Mouse (Mus musculus) forebrain, embryonic 15.5 days (tissue): ENCODE measurements at regions not wholly inside any gene's neighbourhood (a gene's known extent, or its start where the extent isn't known, plus 50 kb on each side); places are given as distances from the start of the nearest gene placed in this dataset.
A peak's percentile ranks its signal among the peaks of the same experiment; 100 is the strongest.
"Not testable (repeated sequence)": the region's sequence is repeated elsewhere in the genome, so short reads cannot be mapped to it uniquely, and the experiment has no call there.

ENCODE experiments used
- ATAC-seq: fragments of 200-750 bp; cut with Nextera tagmentation; replicated peaks from 2 replicates; pipeline ENCODE4 v1.8.0; 2017; ENCODE audit warnings: mild to moderate bottlenecking, moderate TSS enrichment, moderate library complexity
- H3K27ac ChIP-seq: fragments of 300-500 bp; sonication (generic); replicated peaks from 2 replicates; pipeline ENCODE4 v1.5.1; 2015; ENCODE audit warnings: mild to moderate bottlenecking, inconsistent platforms
- H3K27me3 ChIP-seq: fragments of 300-500 bp; sonication (generic); 2 replicates; pipeline ENCODE4 v1.6.1; 2015; ENCODE audit warnings: inconsistent platforms
- H3K36me3 ChIP-seq: fragments of 300-500 bp; sonication (generic); 2 replicates; pipeline ENCODE4 v1.6.1; 2015; ENCODE audit warnings: mild to moderate bottlenecking, inconsistent platforms
- H3K4me1 ChIP-seq: fragments of 300-500 bp; sonication (generic); 2 replicates; pipeline ENCODE4 v1.6.1; 2015; ENCODE audit warnings: inconsistent platforms
- H3K4me2 ChIP-seq: fragments of 300-500 bp; sonication (generic); replicated peaks from 2 replicates; pipeline ENCODE4 v1.6.1; 2015; ENCODE audit warnings: mild to moderate bottlenecking, inconsistent platforms
- H3K4me3 ChIP-seq: fragments of 300-500 bp; sonication (generic); 2 replicates; pipeline ENCODE4 v1.5.1; 2015; ENCODE audit warnings: mild to moderate bottlenecking, inconsistent platforms
- H3K9ac ChIP-seq: fragments of 300-500 bp; sonication (generic); replicated peaks from 2 replicates; pipeline ENCODE4 v1.6.1; 2015; ENCODE audit warnings: mild to moderate bottlenecking, inconsistent platforms
- H3K9me3 ChIP-seq: fragments of 300-500 bp; sonication (generic); 2 replicates; pipeline ENCODE4 v1.6.1; 2016; ENCODE audit warnings: inconsistent platforms
- WGBS: fragments of 180-500 bp; shearing (Covaris S2); methylation state at CpG from one replicate; pipeline ENCODE4 v1.1.7; 2015; ENCODE audit warnings: mixed read lengths; 5-methylcytosine and 5-hydroxymethylcytosine counted together

DNA sequence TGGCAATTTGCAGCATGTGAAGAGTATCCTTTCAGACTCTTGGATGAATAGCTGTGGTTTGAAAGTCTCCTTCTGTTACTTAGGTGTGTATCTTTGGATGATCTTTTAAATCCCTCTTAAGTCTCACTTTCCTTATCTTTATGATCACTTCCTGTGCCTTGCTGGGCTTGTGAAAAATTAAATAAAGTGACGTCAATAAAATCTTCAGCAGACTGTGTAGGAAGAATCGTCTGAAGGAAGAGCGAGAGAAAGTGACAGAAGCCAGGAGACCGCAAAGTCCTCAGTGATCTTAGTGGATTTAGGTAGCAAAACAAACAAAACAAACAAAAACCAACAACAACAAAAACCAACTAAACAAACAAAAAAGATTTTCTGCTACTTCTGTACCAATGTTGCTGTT, 459.6 kb upstream of the Dab2 start:
- H3K9ac ChIP-seq = no peak overlapping the region
- no peak overlapping the region for H3K27ac ChIP-seq
- ATAC-seq = no peak
- H3K27me3 ChIP-seq = no peaks in the 10 kb centered on the region
- H3K36me3 ChIP-seq = no peaks in the 10 kb centered on the region
- H3K4me2 ChIP-seq = no peak overlapping the region
- H3K9me3 ChIP-seq = no peaks in the 10 kb centered on the region
- WGBS = 96% methylated on average over 4 of the region's 4 CpGs
- no peaks in the 10 kb centered on the region for H3K4me1 ChIP-seq
- H3K4me3 ChIP-seq = no peak overlapping the region

DNA sequence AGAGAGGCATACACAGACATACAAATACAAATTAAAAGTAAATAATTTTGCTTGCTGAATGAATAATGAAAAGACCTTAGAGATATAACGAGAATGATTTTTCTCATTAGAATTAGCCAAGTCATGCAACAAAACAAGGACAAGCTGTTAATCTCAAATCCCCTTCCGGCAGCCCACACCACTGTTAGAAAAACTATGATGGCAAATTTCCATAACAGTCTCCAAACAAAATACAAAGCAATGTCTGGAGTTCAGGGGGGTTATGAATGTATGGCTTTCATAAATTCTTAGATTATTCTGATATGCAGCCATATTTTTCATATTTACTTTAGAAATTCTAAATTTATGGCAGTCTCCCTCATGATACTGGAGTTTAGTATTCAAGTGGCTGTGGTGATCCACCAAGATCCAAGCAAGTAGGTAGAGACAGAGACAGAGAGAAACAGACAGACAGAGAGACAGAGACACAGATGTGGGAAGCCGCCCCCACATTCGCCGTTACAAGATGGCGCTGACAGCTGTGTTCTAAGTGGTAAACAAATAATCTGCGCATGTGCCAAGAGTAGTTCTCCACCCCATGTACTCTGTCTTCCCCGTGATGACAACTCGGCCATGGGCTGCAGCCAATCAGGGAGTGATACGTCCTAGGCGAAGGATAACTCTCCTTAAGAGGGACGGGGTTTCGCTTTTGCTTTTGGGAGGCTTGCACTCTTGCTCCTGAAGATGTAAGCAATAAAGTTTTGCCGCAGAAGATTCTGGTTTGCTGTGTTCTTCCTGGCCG, 458.0 kb upstream of the Dab2 start:
- 92% methylated on average over 15 of the region's 15 CpGs for WGBS
- H3K9ac ChIP-seq, H3K4me2 ChIP-seq, H3K4me3 ChIP-seq, H3K36me3 ChIP-seq, H3K9me3 ChIP-seq, H3K4me1 ChIP-seq, H3K27ac ChIP-seq, ATAC-seq, H3K27me3 ChIP-seq: not testable (repeated sequence)

DNA sequence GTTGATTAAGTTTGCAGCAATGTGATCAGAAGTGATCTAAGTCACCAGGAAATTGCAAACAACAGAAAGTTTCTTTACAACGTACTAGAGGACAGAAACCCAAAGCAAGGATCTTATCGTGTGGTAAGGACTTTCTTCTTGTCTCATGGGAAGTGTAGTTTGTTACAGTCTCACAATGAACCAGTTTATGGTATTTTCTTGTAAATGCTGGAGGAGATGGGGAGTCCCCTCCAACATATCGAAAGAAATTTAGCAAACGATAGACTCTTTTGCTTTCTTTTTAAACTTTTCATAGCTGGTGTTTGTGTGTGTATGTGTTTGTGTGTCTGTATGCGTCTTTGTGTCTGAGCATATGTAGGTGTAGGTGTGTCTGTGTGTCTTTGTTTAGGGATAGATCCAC, 453.0 kb upstream of the Dab2 start:
- Histone ChIP-seq H3K27me3 (no peaks in the 10 kb centered on the region), H3K4me2 (no peak overlapping the region), H3K9me3 (no peaks in the 10 kb centered on the region), H3K27ac (no peak overlapping the region), H3K9ac (no peak overlapping the region), H3K36me3 (no peaks in the 10 kb centered on the region), H3K4me1 (no peaks in the 10 kb centered on the region), H3K4me3 (no peak overlapping the region)
- ATAC-seq = no peak
- WGBS = 89% methylated on average over 5 of the region's 5 CpGs

DNA sequence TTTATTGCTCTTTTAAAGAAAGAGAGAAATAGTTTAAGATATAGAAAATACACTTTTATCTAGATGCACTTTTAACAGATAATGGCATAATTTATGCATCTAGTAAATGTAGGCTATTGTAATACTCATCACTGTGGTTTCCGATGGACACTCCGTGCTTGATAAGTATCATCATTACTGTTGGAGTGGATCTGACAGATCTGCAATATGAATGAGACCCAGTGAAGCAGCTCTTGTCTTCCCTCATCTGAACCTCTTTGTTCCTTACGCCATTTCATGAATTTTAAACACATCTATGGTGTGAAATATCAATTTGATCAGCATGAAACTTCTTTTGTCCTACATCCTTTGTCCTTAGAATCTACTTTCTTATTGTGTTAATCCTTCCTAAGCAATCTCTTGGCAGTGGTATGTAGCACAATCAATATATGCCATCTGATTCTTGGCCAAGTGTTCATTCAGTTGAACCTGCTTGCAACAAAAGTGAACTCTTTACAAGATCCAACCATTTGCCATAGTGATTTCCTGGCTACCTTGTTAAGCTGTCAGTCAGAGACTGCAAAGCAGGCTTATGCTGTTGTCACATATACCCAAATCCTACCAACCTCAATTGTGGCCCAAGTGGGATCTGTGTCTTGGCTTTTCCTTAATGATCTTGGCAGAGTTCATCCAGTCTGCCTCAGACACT, 452.0 kb upstream of the Dab2 start:
- Histone ChIP-seq H3K4me1 (no peaks in the 10 kb centered on the region), H3K9me3 (no peaks in the 10 kb centered on the region), H3K4me2 (no peak overlapping the region), H3K36me3 (no peaks in the 10 kb centered on the region), H3K4me3 (no peak overlapping the region), H3K27ac (no peak overlapping the region), H3K9ac (no peak overlapping the region), H3K27me3 (no peaks in the 10 kb centered on the region)
- ATAC-seq = peak; percentile 43
- WGBS = 66% methylated on average over 3 of the region's 3 CpGs

DNA sequence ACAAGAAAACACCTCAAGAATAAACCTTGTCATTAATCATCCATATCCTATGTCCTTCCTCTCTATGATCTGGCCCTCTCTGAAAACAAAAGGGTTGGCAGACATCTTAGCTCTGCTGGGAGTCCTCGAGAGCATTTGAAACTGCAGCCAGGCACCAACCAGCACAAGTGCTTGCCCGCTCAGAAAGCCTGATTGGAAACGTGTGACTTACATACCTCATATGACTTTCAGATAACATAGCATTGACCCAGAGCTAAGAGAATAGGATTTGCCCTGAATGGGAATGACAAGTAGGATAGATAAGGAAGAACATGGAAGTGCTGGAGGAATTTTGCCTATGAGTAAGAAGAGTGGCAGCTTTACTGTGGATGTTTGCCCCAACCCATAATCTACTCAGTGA, 447.1 kb upstream of the Dab2 start:
- H3K27me3 ChIP-seq = no peaks in the 10 kb centered on the region
- H3K4me3 ChIP-seq = no peak overlapping the region
- H3K9ac ChIP-seq = no peak overlapping the region
- no peaks in the 10 kb centered on the region for H3K4me1 ChIP-seq
- ATAC-seq = no peak
- H3K9me3 ChIP-seq = no peaks in the 10 kb centered on the region
- H3K4me2 ChIP-seq = no peak overlapping the region
- WGBS = 75% methylated on average over 3 of the region's 3 CpGs
- no peak overlapping the region for H3K27ac ChIP-seq
- H3K36me3 ChIP-seq = no peaks in the 10 kb centered on the region

DNA sequence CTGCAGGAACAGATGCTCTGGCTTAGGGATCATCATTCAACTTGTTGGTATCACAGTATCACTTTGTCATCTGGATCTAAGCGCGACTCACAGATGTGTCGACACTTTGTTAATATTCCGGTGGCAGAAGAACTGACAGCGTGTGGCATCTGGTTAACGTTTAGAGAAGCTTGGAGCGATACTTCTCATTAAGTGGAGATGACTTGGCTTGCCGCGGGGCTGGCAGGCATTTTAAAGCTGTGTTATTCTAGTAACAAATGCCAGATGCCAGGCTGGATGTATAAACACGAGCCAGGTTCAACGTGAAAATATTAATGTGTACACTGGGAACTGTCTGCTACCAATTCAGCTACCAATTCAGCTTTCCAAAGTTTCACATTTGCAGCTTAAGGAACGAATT, 430.3 kb upstream of the Dab2 start:
- no peaks in the 10 kb centered on the region for H3K27me3 ChIP-seq
- H3K4me1 ChIP-seq = no peaks in the 10 kb centered on the region
- no peaks in the 10 kb centered on the region for H3K9me3 ChIP-seq
- H3K4me3 ChIP-seq = no peak overlapping the region
- H3K9ac ChIP-seq = no peak overlapping the region
- ATAC-seq = no peak
- no peak overlapping the region for H3K4me2 ChIP-seq
- no peak overlapping the region for H3K27ac ChIP-seq
- no peaks in the 10 kb centered on the region for H3K36me3 ChIP-seq
- WGBS = 82% methylated on average over 12 of the region's 12 CpGs

DNA sequence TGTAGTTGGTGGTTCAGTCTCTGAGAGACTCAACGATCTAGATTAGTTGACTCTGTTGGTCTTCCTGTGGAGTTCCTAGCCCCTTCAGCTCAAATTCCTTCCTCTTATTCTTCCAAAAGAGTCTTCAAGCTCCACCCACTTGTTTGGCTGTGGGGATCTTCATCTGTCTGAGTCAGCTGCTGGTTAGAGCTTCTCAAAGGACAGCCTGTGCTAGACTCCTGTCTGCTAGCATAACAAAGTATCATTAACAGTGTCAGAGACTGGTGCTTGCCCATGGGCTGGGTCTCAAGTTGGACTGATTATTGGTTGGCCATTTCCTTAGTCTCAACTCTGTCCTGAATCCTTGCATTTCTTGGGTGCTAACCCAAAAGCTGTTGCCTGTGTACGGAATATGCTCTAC, 429.7 kb upstream of the Dab2 start:
- Histone ChIP-seq H3K36me3 (no peaks in the 10 kb centered on the region), H3K9me3 (no peaks in the 10 kb centered on the region), H3K4me2 (no peak overlapping the region), H3K27ac (no peak overlapping the region), H3K4me3 (no peak overlapping the region), H3K4me1 (no peaks in the 10 kb centered on the region), H3K27me3 (no peaks in the 10 kb centered on the region), H3K9ac (no peak overlapping the region)
- 75% methylated on average over 2 of the region's 2 CpGs for WGBS
- ATAC-seq = no peak

DNA sequence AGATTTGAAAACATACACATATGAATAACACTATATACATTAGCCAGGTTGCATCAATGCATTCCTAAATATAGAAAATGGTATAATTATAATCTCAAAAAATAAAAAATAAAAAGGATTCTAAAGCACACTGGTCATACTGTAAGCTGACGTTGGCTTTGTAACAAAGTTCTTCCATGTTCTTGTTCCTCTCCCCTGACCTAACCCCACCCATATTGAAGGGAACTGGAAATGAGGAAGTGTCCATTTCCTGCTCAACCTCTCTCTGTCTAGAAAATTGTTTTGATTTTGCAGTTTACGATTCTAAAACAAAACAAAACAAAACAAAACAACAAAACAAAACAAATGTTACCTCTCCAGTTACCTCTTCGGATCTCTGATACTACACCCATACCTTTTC, 427.5 kb upstream of the Dab2 start:
- no peak overlapping the region for H3K27ac ChIP-seq
- H3K9me3 ChIP-seq = no peaks in the 10 kb centered on the region
- no peaks in the 10 kb centered on the region for H3K4me1 ChIP-seq
- H3K4me2 ChIP-seq = no peak overlapping the region
- no peaks in the 10 kb centered on the region for H3K36me3 ChIP-seq
- H3K4me3 ChIP-seq = no peak overlapping the region
- no peak for ATAC-seq
- H3K27me3 ChIP-seq = no peaks in the 10 kb centered on the region
- 93% methylated on average over 3 of the region's 3 CpGs for WGBS
- no peak overlapping the region for H3K9ac ChIP-seq

DNA sequence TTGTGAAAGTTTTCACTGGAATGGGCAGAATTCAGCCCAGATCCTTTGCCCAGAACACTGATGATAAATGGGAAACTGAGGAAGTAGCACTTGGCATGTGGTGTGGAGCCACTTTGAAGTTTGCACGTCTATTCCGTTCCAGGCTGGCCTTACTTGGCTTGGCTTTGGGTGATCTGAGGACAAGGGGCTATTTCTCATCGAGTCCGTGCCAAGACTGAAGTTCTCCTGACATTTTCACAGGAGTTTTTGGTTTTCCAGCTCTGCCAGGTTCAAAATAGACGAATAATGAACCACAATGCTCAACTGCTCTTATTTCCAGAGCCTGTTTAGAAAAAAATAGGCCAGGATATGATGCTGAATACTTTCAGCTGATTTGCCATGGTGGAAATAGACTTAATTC, 421.8 kb upstream of the Dab2 start:
- H3K4me2 ChIP-seq = no peak overlapping the region
- WGBS = 91% methylated on average over 5 of the region's 5 CpGs
- H3K9me3 ChIP-seq = no peaks in the 10 kb centered on the region
- H3K4me3 ChIP-seq = no peak overlapping the region
- no peaks in the 10 kb centered on the region for H3K27me3 ChIP-seq
- no peaks in the 10 kb centered on the region for H3K4me1 ChIP-seq
- H3K36me3 ChIP-seq = no peaks in the 10 kb centered on the region
- no peak overlapping the region for H3K9ac ChIP-seq
- ATAC-seq = no peak
- H3K27ac ChIP-seq = no peak overlapping the region

DNA sequence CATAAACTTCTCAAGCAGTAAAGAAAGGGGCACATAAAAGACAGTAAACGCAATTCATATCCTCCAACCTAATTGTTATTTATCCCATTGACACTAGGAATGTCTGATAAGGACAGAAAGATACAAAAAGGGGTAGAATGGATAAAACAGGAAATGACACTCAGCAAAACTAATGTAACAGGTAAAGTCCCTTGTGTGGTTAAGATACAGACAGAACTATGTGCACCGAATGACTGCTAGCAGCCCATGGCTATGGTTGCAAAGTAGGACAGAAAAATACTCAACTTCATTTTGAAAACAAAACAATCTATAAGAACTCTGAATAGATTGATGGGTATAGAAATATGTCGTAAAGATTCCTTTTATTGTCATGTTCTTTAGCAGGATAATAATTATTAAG, 408.4 kb upstream of the Dab2 start:
- 93% methylated on average over 3 of the region's 3 CpGs for WGBS
- H3K9ac ChIP-seq = no peak overlapping the region
- H3K4me1 ChIP-seq = no peaks in the 10 kb centered on the region
- H3K9me3 ChIP-seq = no peaks in the 10 kb centered on the region
- H3K36me3 ChIP-seq = no peaks in the 10 kb centered on the region
- H3K27me3 ChIP-seq = no peaks in the 10 kb centered on the region
- no peak overlapping the region for H3K4me2 ChIP-seq
- no peak for ATAC-seq
- no peak overlapping the region for H3K27ac ChIP-seq
- H3K4me3 ChIP-seq = no peak overlapping the region

DNA sequence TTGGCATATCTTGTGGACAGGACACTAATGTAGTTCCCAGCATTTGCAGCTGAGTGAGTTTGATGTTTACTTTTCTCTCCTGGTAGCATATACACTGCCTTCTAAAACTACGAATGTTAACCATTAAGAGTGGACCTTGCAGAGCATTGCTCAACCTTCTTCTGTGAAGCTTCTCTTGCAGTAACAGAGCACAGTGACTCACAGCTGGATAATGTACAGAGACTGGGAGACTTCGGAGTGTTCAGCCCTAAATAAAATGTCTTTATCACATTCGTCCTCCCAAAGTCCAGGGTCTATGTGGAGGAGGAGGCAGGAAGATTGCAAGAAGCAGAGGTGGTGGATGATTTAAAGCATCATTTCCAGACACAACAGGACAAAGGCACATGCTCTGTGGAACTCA, 407.6 kb upstream of the Dab2 start:
- no peak overlapping the region for H3K9ac ChIP-seq
- ATAC-seq = no peak
- H3K9me3 ChIP-seq = no peaks in the 10 kb centered on the region
- WGBS = 84% methylated on average over 3 of the region's 3 CpGs
- no peaks in the 10 kb centered on the region for H3K27me3 ChIP-seq
- H3K27ac ChIP-seq = no peak overlapping the region
- H3K4me1 ChIP-seq = no peaks in the 10 kb centered on the region
- no peaks in the 10 kb centered on the region for H3K36me3 ChIP-seq
- H3K4me2 ChIP-seq = no peak overlapping the region
- no peak overlapping the region for H3K4me3 ChIP-seq

DNA sequence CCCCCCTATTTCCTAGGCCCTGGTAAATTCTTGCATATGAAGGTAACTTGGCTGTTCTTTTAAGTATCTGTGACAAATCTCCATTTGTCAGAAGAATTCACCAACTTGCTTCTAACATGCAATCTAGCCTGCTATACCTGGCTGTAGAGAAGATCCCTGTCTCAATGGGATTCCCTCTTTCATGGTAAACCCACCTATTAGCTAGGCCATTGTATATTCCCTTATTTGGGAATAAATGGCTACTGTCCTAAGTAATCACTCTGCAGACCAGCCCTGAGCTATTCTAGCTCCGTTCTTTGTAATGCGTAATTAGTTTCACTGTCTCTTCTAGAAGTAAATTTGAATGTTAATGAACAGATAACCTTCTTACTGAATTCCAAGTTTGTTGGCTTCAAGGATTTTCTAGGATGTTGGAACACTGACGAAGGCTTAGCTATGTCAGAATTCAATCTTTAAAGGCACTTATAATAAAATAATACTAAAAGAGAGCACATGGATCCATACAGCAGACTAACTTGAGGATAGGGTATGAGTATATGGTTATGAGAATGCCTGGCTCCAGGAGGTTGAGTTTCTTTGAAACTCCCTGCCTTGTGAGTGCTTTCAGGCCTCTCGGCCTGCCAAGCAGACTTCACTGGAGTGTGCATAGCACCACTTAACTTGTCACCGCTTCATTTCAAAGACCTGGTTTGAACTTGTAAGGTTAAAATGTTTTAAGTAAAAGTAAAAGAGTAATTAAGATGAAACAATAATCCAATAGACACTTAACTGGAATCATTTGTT, 403.7 kb upstream of the Dab2 start:
- H3K9me3 ChIP-seq, H3K4me3 ChIP-seq, ATAC-seq, H3K4me1 ChIP-seq, H3K36me3 ChIP-seq, H3K27ac ChIP-seq, H3K9ac ChIP-seq, H3K27me3 ChIP-seq, H3K4me2 ChIP-seq: not testable (repeated sequence)
- 67% methylated on average over 5 of the region's 5 CpGs for WGBS
